Mouse (Mus musculus) thymus, adult 2 months (tissue): ENCODE data around the gene Hist3h2ba. TPM values are rescaled to one million over a fixed set of nuclear protein-coding genes. Genes with fewer than 3 reads are reported as not detected.

Experiments
- DNase-seq: peaks from one replicate; pipeline ENCODE4 v3.0.0; 2021
- H3K27ac ChIP-seq: fragments of 200-500 bp; 2 replicates; pipeline ENCODE4 v1.5.1; 2012; ENCODE audit warnings: low read length, control low read depth; ENCODE audit not compliant: control insufficient read depth, insufficient read depth
- H3K27me3 ChIP-seq: fragments of 200-500 bp; 2 replicates; pipeline ENCODE4 v1.6.1; 2012; ENCODE audit warnings: mild to moderate bottlenecking, low read length, moderate library complexity, mixed read lengths; ENCODE audit not compliant: control insufficient read depth, insufficient read depth
- H3K36me3 ChIP-seq: fragments of 200-500 bp; 2 replicates; pipeline ENCODE4 v1.6.1; 2012; ENCODE audit warnings: mild to moderate bottlenecking, low read length, moderate library complexity; ENCODE audit not compliant: control insufficient read depth, insufficient read depth
- H3K4me1 ChIP-seq: fragments of 200-500 bp; replicated peaks from 2 replicates; pipeline ENCODE4 v1.6.1; 2012; ENCODE audit warnings: low read length; ENCODE audit not compliant: control insufficient read depth, insufficient read depth
- H3K4me3 ChIP-seq: fragments of 200-500 bp; 2 replicates; pipeline ENCODE4 v1.5.1; 2012; ENCODE audit warnings: mild to moderate bottlenecking, low read length, control low read depth, moderate library complexity; ENCODE audit not compliant: control insufficient read depth, insufficient read depth
- CTCF ChIP-seq: fragments of 200-500 bp; IDR thresholded peaks from 2 replicates; pipeline ENCODE4 v1.5.1; 2012; ENCODE audit warnings: mild to moderate bottlenecking, control low read depth, low read length, moderate library complexity, borderline replicate concordance; ENCODE audit not compliant: control insufficient read depth, poor library complexity, insufficient read depth; ENCODE audit errors: extremely low read depth
- POLR2A ChIP-seq: fragments of 200-500 bp; IDR thresholded peaks from 2 replicates; pipeline ENCODE4 v1.6.1; 2012; ENCODE audit warnings: mild to moderate bottlenecking, low read length, control low read depth, moderate library complexity; ENCODE audit not compliant: control insufficient read depth, poor library complexity, insufficient read depth; ENCODE audit errors: extremely low read depth
- WGBS: fragments of 180-500 bp; shearing (Covaris S2); methylation state at CpG from one replicate; pipeline ENCODE4 v1.1.7; 2018; 5-methylcytosine and 5-hydroxymethylcytosine counted together
- polyA plus RNA-seq: library from polyadenylated mRNA; depleted of rRNA; stranded (reverse); fragments of >200 nt; gene quantifications from 2 replicates; pipeline ENCODE4 v1.2.3, GENCODE M21; 2012; rRNA removed

Hist3h2ba gene
- 47.2 and 96.5 TPM in 2 replicates for polyA plus RNA-seq

GRCm38 (mm10) chr11:58948542-58949479 is at the start of gene Hist3h2ba:
Gene Hist3h2ba (plus strand): TSS chr11:58948920.
- H3K27me3 ChIP-seq = no peaks in the 10 kb centered on the region
- no peaks in the 10 kb centered on the region for H3K36me3 ChIP-seq
- WGBS = 1% methylated on average over 48 of the region's 48 CpGs
- peak within 1 kb of the TSS; percentile 92 for H3K27ac ChIP-seq
- H3K4me1 ChIP-seq = peaks cover 8% of the 10 kb centered on the region; the same call in 1 of the 2 replicates
- peak; percentile 79 for DNase-seq
- peak within 1 kb of the TSS; percentile 60 for H3K4me3 ChIP-seq
- TF ChIP-seq CTCF = no peak
- TF ChIP-seq POLR2A = peak; percentile 97

GRCm38 (mm10) chr11:58901080-58901479 is 47.6 kb upstream of the Hist3h2ba start:
- DNase-seq = no peak
- no peak overlapping the region for H3K4me3 ChIP-seq
- TF ChIP-seq CTCF (no peak), POLR2A (no peak)
- H3K4me1 ChIP-seq = peaks cover 5% of the 10 kb centered on the region
- H3K27me3 ChIP-seq = no peaks in the 10 kb centered on the region
- no peak overlapping the region for H3K27ac ChIP-seq
- peaks cover 36% of the 10 kb centered on the region for H3K36me3 ChIP-seq

GRCm38 (mm10) chr11:58903511-58904409 is 45.0 kb upstream of the Hist3h2ba start, which contains the start of gene Zfp39:
Gene Zfp39 (minus strand): TSS chr11:58904225.
- H3K4me3 ChIP-seq = peak within 1 kb of the TSS; percentile 78
- H3K4me1 ChIP-seq = peaks cover 5% of the 10 kb centered on the region
- DNase-seq = peak; percentile 98
- H3K27me3 ChIP-seq = no peaks in the 10 kb centered on the region
- H3K27ac ChIP-seq = peak within 1 kb of the TSS; percentile 86
- TF ChIP-seq POLR2A = peak; percentile 80
- TF ChIP-seq CTCF = no peak
- peaks cover 21% of the 10 kb centered on the region for H3K36me3 ChIP-seq
- WGBS = under 1% methylated on average over 40 of the region's 40 CpGs

GRCm38 (mm10) chr11:58904410-58904718 is 44.4 kb upstream of the Hist3h2ba start:
- Histone ChIP-seq H3K4me1 (peaks cover 5% of the 10 kb centered on the region), H3K4me3 (peak overlapping the region; percentile 78), H3K36me3 (peaks cover 15% of the 10 kb centered on the region), H3K27ac (peak overlapping the region; percentile 86), H3K27me3 (no peaks in the 10 kb centered on the region)
- TF ChIP-seq CTCF = no peak
- 1% methylated on average over 8 of the region's 8 CpGs for WGBS
- DNase-seq = no peak

GRCm38 (mm10) chr11:58904838-58905237 is 43.9 kb upstream of the Hist3h2ba start:
- Histone ChIP-seq H3K27ac (no peak overlapping the region), H3K27me3 (no peaks in the 10 kb centered on the region), H3K4me3 (no peak overlapping the region), H3K36me3 (peaks cover 14% of the 10 kb centered on the region), H3K4me1 (peaks cover 5% of the 10 kb centered on the region)
- no peak for DNase-seq
- TF ChIP-seq CTCF = no peak
- WGBS = 79% methylated on average over 6 of the region's 6 CpGs

- WGBS = 92% methylated on average over 1 of the region's 1 CpGs
- Histone ChIP-seq H3K4me3 (no peak overlapping the region), H3K4me1 (peaks cover 14% of the 10 kb centered on the region), H3K36me3 (no peaks in the 10 kb centered on the region), H3K27ac (no peak overlapping the region), H3K27me3 (no peaks in the 10 kb centered on the region)
- no peak for DNase-seq
- TF ChIP-seq CTCF (no peak), POLR2A (no peak)
These were observed 34.9 kb upstream of the Hist3h2ba start for GRCm38 (mm10) chr11:58913776-58914175.
